Mouse (Mus musculus) gastrocnemius, postnatal 36 days (tissue): ENCODE data around the gene Tnr. TPM values are rescaled to one million over a fixed set of nuclear protein-coding genes. Genes with fewer than 3 reads are reported as not detected.

Source experiments
- DNase-seq, 2 experiments: peaks; one replicate each; pipeline ENCODE4 v3.0.0; 2022
- intact Hi-C: fragments of 180-260 bp; cut with DNase I; formaldehyde crosslinking; loops from one replicate; pipeline ENCODE4 v1.15.1; 2025
- total RNA-seq, 2 experiments: library from RNA; stranded (reverse); gene quantifications; 2 replicates each; pipeline ENCODE4 v1.2.3; 2021

Gene Tnr
- total RNA-seq, 2 experiments from 2014 or later = not detected

DNA sequence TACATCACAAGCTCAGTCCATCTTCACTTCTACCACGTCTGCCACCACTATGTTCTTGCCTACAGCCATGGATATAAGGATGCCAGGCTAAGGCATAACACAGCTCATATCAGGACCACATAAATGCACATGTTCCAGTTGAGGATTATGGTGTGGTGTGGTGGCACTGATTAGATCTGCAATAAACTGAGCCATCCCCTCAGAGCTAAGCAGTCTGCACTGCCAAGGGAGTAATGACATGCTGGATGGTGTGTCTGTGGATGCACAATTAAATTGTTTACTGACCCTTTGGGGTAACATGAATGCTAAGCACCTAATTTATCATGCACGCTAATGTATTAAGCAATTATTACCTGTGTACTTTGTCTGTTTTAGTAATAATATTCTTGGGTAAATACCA, 95.6 kb downstream of the Tnr start:
- no peak for DNase-seq
- intact Hi-C loops = no loop called here

DNA sequence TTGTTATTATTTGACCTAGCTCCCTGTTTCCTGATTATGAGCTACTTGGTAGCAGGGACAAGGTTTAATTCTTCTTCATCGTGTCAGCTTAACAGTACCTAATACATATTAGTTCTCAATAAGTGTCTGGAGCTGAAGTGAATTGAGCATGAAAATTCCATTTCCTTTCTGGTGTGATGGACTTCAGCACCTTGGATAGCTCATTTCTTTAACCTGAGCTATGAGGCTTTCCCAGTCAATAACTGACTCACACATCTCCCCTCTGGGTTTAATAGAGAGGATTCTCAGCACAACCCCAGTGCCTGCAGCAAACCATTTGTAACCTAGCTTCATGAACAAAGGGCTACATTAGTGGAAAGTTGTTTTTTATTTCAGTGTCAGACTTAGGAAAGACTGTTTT, 97.8 kb downstream of the Tnr start:
- intact Hi-C loops = no loop called here

DNA sequence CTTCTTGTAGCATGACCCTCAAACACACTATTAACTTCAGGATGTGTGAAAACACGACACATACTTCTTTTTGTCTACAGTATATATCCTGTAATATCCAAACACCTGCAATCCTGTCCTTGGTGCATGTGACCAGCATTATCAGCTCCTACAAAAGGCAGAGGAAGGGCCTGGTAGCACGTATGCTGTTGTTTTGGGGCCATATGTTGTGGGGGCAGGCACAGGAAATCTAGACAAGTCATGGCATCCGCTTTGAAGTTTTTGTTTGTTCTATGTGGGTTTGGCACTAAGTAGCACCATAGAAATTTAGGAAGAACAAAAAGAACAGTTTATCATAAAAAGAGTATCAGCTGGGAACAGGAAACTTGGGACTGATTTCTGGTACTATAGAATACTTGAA, 105.5 kb downstream of the Tnr start:
- no peak for DNase-seq
- intact Hi-C loops = no loop called here

More for the DNA sequence above, 97.8 kb downstream of the Tnr start:
- DNase-seq = no peak

DNA sequence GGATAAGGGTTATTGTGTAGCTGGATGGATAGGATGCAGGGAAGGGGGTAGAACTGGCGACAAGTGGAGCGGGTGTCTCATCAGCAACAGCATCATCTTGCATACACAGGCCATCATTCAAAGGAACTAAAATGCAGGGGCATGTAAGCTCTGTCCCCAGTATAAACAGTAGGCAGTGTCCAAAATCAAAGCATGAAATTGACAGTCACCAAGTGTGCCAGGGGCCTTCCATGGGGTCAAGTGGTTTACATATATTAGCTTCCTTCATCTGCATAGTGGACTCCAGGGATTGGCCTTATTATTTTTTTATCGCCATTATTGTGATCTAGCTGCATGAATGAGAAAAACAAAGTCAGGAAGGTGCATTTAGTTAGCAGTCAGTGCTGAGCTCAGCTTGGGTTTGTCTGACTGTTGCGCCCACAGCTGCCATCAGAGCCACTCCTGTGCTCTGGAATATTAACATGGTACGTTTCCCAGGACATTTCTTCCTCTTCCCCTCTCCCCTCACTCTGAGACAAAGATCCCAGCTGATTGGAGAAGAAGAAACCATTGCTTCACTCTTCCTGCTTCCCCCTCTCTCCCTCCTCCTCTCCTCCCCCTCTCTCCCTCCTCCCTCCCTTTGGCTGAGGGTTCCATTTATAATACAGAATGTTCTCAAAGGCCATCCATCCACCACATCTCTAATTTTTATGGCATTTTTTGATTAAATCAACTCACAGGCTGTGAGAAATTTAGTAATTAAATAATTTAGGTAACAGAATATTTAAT, 106.4 kb downstream of the Tnr start:
- intact Hi-C loops = no loop called here
- DNase-seq = no peak

DNA sequence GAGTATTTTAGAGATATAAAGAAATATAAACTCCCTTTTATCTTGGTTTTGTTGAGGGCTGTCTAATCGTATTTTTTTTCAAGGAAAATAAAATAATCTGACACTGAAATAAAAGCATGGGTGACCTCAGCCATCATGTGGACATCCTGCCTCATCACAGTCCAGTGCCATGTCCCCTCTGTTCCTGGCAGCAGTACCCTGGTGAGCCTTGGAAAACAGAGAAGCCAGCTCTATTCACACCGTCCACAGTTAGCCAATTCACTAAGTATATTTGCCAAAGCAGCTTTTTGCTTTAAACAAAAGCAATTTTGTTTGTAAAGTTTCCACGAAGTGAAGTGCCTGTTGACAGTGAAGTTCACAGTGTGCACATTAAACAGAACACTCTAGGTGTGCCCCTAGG, 109.0 kb downstream of the Tnr start:
- intact Hi-C loops = no loop called here
- DNase-seq = no peak

DNA sequence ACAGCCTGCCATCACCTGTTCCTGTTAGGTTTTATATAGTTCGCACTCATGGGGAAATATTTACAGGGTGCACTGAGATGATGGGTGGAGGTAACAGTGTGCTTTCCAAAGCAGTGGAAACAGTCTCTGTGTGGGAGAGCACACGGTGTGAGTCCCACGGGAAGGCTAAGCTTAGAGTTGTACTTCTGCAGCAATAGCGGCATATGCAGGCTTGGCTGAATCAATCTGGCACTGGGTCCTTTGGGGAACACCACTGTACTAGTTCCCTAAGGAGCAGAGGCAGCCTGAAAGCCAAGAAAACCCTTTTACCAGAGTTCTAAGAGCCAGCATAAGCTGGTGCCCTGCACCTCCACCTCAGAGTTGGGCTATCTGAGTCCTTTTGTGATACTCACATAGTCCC, 115.8 kb downstream of the Tnr start:
- intact Hi-C loops = no loop called here
- DNase-seq = no peak

DNA sequence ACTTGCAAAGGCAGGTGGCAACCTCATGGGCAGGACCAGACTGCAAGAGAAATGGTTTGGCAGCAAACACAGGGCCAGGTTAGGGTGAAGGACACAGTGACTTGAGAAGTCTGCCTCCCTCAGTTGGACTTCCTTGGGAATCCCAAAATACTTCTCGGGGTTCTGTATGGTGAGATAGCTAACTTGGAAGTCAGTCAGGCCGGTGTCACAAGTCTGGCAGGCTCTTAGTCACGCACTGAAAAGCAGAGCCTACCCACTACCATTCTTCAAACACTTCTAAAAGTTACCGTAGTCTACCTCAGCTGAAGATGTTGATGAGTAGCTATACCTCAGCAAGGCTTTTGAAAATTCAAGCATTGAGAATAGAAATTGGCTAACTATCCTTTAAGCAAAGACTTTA, 122.2 kb downstream of the Tnr start:
- DNase-seq = no peak
- intact Hi-C loops = no loop called here

DNA sequence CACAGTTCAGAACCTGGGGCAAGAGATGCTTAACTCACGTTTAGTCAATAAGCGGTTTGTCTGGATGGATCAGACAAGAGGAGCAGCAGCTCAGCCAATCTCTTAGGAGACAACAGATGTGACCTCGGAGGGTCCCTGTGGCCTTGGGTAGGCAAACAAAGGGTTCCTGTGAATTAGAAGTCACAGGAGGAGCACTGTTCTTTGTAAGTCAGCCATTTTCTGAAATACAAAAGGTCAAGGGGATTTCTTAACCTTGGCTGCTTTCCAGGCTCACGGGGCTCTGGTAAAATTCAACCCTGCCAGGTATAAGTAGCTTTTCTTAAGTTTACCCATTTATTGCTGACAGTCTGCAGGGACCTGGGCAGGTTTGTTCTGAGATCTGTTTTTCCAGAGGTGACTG, 126.9 kb downstream of the Tnr start:
- no peak for DNase-seq

DNA sequence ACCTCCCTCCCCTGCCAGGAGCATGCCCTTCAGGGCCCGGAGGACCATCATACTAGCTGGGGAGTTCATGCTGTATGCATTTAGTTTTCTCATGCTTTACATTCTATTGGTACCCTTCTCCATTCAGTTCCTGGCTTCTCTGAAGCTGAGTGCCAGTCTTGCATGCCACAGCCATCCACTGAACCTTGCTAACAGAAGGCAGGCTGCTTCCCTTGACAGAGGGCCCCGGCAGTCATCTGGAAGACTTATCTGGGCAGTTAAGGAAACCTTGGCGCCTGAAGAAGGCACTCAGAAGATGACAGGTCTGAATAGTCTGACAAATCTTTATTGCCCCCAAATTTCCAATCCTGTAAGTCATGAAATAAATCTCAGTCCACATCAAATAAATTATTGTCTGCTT, 131.7 kb downstream of the Tnr start:
- intact Hi-C loops = no loop called here
- DNase-seq = no peak

More for the DNA sequence above, 126.9 kb downstream of the Tnr start:
- intact Hi-C loops = no loop called here

DNA sequence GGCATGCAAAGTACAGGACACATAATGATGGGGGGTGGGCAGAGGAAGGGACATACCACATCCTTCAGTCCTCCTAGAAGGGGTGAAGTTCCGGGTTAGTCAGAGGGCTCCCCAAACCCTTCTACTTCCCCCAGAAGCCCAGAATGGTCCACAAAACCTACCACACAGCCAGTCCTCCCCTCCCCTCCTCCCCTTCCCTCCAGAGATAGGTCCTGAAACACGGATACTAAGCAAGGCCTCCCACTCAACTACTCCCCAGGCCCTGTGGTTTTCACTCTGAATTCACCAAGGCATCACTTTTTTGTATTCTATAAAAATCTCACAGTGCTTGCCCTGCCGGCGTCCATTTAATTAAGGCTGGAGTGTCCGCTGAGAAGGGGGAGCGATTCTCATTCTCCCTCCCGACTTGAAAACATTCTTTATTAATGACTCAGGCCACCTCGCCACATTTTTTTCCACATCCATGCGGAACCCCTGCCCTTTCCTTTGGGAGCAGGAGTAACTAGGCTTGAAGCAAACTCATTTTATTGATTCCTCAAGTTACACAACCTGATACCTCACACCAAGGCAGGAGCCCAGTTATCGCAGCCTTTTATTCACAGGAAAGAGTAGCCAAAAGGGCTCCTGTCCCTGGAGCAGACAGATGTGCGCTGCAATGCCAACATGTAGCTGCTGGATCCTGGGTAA, 134.4 kb downstream of the Tnr start:
- intact Hi-C loops = no loop called here
- DNase-seq = peak in 1 of 2 experiments; percentile 16

DNA sequence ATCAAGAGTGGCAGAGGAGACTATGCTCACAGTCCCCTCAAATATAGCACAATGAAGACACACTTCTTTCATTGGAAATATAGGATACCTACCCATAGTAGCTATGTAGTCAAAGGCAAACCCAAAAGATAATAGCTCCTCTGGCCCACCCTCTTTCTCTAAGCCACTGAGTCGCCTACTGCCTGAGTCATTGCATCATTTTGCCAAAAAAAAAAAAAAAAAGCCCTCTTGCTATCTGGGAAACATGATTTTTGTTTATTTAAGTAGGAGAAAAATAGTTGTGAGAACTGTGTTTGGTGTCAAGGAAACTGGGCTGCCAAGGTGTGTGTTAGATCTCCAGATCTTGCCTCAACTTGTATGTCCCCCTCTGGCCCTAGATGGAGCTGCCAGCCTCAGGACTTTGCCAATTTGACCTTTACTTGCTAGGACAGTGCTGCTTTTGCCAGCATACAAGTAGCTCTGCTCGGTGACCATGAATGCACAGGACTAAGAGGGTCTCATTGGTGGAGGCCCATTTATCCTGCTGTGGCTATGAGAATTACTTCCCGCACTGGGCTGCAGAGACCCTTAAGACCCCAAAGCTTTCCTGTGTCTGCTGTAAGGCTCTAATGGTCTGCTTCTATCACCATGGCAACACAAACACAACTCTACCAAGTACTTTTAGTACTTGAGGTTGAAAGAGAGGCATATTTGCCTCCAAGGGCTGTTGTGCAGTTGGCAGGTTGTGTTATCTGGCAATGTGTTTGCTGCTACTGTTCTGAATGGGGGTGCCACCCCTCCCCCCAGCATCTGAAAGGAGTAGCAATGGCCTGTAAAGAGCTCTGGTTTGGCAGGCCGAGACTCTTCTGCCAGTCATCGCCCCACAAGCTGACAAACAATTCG, 137.3 kb downstream of the Tnr start:
- DNase-seq = no peak
- intact Hi-C loops = no loop called here

DNA sequence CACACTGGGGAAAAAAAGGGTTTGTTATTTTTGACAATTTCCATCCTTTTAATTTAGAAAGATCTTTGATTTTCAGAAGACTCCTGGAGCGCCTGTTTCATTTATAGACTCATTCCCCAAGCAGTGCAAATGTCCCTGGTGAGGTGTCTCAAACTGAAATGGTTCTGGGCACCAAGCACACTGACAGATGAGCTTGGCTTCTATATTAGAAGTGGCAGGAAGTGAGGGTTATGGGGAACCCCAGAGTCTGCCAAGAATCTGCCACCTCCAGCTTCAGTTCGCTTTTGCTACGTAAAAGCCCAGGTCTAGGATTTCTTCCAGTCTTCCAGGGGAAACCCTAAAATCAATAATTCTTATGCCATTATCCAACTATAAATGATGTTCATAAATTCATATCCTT, 140.9 kb downstream of the Tnr start:
- intact Hi-C loops = no loop called here

DNA sequence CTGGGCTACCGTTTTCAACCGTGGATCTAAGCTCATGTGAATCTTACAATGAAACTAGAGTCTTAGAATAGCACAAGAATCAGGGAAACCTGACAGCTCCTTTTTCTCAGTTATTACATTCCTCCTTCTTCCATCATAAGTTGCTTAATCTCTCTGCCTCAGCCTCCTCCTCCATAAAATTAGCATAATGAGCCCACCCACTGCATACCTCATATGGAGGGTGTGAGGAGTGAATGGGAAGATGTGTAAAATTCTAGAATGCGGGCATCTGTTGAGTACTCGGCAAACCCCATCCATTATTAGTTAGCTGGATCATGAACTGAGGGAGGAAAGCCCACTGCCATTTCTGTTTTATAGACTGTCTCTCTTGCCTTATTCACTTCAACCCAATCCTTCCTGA, 141.4 kb downstream of the Tnr start:
- intact Hi-C loops = no loop called here
- no peak for DNase-seq

More for the DNA sequence above, 140.9 kb downstream of the Tnr start:
- no peak for DNase-seq

DNA sequence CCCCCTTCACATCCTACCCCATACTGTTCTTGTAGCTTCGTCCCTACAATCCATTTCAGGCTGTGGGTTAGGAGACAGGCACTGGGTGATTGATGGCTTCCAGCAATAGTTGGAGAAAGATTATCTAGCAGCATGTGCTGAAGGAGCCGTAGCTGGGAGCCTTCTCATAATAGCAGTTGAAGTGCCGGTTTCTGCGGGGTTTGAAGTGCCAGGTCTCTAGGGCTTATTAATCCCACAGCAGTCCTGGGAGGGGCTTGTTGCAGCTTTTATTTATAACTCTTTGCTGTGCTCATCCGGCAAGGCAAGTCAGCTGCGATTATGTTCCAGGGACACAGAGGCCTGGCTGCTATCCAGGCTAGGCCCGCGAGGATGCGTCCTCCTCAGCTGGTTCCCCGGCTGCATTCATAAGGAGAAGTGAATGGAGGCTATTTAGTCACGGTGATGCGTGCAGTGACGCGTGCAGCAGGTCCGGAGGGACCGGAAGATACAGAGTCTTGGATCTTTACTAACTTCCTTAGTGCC, 147.1 kb downstream of the Tnr start:
- intact Hi-C loops = no loop called here
- DNase-seq = peak; percentile 45 to 60

DNA sequence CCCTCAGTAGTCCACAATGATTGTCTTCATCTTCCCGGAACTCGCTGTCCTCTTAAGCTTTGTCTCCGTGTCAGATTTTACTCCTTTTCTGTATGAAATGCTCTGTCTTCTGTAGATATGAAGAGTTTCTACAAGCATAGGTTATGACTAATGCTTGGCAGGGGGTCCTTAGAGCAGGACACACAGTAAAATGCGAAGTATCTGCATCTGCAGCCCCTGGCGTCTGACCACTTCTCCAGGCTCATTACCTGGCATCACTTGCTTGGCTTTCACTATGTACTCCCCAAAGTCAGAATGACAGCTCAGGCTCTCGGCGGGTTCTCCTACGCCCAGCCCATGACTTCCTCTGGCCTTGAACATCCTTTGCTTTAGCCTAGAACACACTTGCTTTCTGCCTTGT, 147.6 kb downstream of the Tnr start:
- no peak for DNase-seq
- intact Hi-C loops = no loop called here

DNA sequence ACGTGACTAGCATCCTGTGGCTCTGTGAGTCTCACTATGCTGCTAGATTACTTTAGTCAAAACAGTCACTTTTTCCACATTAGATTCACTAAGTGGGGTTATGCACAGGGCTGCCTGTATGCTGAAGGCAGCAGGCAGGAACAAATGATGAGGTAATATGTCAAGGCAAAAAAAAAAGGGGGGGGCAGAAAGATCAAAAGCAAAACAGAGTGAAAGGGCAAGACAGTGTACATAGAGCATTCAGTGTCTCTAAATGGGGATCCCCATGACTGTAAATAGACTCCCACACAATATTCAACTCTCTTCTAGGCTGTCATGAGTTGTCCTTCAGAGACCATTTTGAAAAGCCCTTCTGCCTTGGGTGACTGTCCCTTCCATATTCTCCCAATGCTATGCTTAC, 150.7 kb downstream of the Tnr start:
- DNase-seq = no peak
- intact Hi-C loops = no loop called here

DNA sequence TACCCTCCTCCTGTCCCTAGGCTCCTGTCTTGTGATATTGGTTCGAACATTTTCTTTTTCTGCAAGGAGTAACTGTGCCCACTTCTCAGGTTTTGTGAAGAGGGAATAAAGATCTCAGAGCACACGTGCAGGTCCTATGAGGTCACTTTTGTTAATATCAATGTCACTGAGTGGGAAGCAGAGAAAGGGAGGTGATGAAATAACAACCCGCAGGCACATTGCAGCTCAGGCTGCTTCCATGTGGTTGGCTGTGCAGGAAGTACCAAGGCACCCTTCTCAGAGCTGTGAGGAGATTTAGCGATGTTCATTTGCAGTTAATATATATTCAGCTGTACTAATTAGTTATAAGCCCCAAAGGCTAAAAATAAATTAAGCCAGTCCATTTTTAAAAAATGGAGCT, 151.9 kb downstream of the Tnr start:
- DNase-seq = no peak
- intact Hi-C loops = no loop called here

DNA sequence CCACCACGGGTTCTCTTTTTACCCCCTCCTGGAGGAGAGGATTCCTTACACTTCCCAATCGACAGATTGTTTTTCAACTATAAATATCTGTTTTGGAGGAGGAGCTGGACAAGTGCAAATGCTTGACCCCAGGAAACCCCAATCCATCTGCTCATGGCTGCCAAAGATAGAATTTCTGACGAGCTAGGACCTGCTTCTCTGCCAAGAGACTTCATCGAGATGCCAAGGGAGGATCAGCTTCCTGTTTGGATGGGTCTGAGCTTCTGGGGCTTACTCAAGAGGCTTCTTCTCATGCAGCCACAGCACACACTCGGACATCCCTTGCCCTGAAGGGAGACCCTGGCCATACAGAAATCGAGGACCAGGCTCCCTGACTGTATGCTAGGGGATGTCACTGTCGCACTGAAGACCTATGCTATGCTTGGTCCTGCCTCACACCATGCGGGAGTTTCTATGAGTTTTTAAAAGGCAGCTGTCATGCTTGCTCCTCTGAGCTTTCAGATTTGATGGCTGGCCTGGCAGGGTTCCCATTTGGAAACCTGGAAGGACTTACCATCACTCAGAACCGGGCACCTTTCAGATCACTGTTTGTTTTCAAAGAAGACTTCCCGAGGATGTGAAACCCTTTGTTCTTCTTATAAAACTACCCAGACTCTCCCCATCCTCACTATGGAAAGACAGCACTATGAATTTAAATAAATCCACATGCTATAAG, 154.8 kb downstream of the Tnr start:
- intact Hi-C loops = no loop called here
- peak in 1 of 2 experiments; percentile 45 for DNase-seq

DNA sequence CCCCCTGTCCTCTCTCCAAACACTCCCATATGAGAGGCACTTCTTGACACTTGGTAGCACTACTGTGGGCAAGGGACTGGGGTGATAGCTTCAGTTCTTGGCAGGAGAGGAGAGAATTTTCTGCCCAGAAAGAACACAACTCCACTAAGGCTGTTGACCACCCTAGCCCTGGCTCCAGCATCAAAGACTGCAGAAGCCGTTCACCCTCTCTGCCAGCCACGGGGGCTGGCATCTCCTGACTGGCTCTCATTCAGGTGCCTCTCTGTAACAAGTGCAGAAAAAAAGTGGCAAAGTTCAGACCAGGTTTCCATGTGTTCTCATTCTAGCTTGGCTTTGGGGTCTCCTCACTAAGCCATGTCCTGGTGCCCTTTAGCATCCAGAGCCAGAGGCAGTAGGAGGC, 157.7 kb downstream of the Tnr start:
- intact Hi-C loops = no loop called here
- DNase-seq = no peak

DNA sequence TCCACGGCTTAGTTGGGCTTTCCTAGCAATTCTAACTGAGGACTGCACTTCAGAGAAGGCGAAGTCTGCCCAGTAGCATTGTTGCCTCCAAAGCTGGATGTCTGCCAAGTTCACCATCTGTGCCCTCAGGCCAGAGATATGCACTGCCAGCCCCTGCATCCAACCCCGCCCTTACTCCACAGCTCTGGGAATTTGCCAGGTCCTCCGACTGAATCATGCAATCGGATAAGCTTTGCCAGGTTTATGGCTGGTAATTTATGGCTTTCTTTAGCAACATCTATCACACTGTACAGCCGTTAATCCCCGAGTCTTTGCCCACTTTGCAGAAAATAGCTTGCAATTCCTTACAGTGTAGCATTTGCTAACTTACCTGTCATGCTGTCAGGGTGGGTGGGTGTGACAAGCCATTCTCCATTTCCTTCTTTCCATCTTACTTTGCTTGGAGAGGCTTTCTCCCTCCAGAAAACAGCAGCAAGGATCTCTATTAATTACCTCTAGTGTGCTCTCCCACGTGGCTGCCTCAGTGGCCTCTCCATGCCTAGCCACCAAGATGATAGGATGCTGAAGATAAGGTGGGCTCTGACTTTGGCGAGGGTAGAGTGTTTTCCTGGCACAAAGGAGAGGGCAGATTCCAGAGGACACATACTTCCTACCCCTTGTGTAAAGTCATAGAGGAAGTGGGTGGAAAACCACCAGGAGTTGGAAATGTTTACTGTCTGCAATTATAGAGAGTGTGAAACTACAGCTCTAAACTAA, 163.1 kb downstream of the Tnr start:
- intact Hi-C loops = no loop called here
- DNase-seq = peak in 1 of 2 experiments; percentile 15
